Mouse (Mus musculus) spleen, adult 2 months (tissue): Measurements from ENCODE around the gene Pirb. TPM values are rescaled to one million over a fixed set of nuclear protein-coding genes. Genes with fewer than 3 reads are reported as not detected.
"Not testable (repeated sequence)": the region's sequence is repeated elsewhere in the genome, so short reads cannot be mapped to it uniquely, and the experiment has no call there.

ENCODE experiments used
- DNase-seq, 2 experiments: peaks; one replicate each; pipeline versions ENCODE4 v3.0.0 to v3.0.0-alpha.2; 2012 to 2021; ENCODE audit warnings: low spot score in 2 of 2, low read depth in 1 of 2
- H3K27ac ChIP-seq: fragments of 200-500 bp; 2 replicates; pipeline ENCODE4 v1.5.1; 2012; ENCODE audit warnings: low read length, inconsistent platforms; ENCODE audit not compliant: insufficient read depth
- H3K27me3 ChIP-seq: fragments of 200-500 bp; 2 replicates; pipeline ENCODE4 v1.6.1; 2012; ENCODE audit warnings: mild to moderate bottlenecking, moderate library complexity, low read length, inconsistent platforms; ENCODE audit not compliant: control insufficient read depth, insufficient read depth
- H3K36me3 ChIP-seq: fragments of 200-500 bp; 2 replicates; pipeline ENCODE4 v1.6.1; 2012; ENCODE audit warnings: mild to moderate bottlenecking, low read length, inconsistent platforms; ENCODE audit not compliant: control insufficient read depth, insufficient read depth
- H3K4me1 ChIP-seq: fragments of 200-500 bp; 2 replicates; pipeline ENCODE4 v1.6.1; 2011; ENCODE audit warnings: inconsistent platforms; ENCODE audit not compliant: control insufficient read depth, insufficient read depth, insufficient read length
- H3K4me3 ChIP-seq: fragments of 200-500 bp; 2 replicates; pipeline ENCODE4 v1.5.1; 2011; ENCODE audit warnings: mild to moderate bottlenecking, inconsistent platforms; ENCODE audit not compliant: insufficient read depth, insufficient read length; ENCODE audit errors: extremely low read depth
- CTCF ChIP-seq: fragments of 200-500 bp; IDR thresholded peaks from 2 replicates; pipeline ENCODE4 v1.5.1; 2011; ENCODE audit warnings: mild to moderate bottlenecking, inconsistent platforms; ENCODE audit not compliant: insufficient read depth, insufficient read length, insufficient replicate concordance; ENCODE audit errors: extremely low read depth
- POLR2A ChIP-seq: fragments of 200-500 bp; IDR thresholded peaks from 2 replicates; pipeline ENCODE4 v1.6.1; 2011; ENCODE audit warnings: low read depth, low read length, inconsistent platforms
- WGBS: fragments of 180-500 bp; shearing (Covaris S2); methylation state at CpG from one replicate; pipeline ENCODE4 v1.1.7; 2018; 5-methylcytosine and 5-hydroxymethylcytosine counted together
- polyA plus RNA-seq: library from polyadenylated mRNA; depleted of rRNA; stranded (reverse); fragments of >200 nt; gene quantifications from 2 replicates; pipeline ENCODE4 v1.2.3, GENCODE M21; 2012

Pirb gene
- polyA plus RNA-seq, 1 experiment, result 51.9 TPM

- Histone ChIP-seq H3K4me3 (no peak overlapping the region), H3K27me3 (no peaks in the 10 kb centered on the region), H3K36me3 (peaks cover 18% of the 10 kb centered on the region), H3K4me1 (peaks cover 7% of the 10 kb centered on the region; the same call in 1 of the 2 replicates), H3K27ac (no peak overlapping the region)
- 74% methylated on average over 7 of the region's 7 CpGs for WGBS
- no peak for DNase-seq
- TF ChIP-seq CTCF (no peak), POLR2A (no peak)
Measured at GRCm38 (mm10) chr7:3707568-3708413, 12.4 kb downstream of the Pirb start.

DNA sequence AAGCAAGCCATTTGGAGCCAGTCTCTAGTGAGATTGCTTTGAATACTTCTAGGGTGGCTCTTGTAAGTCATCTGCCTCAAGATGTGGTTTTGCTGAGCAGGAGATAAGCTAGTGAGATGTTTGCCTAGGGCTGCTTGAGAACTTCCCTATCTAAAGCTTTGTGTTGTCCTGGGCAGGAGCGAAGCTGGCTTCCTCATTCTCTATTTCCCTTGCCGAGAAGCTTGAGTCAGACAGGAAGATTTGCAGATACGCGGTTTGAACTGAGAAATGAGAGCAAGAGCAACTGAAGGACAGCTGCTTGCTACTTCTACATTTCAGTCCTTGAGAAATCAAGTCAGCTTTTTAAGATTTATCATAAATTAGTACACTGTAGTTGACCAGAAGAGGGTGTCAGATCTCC is 13.2 kb downstream of the Pirb start:
- H3K4me3 ChIP-seq, result no peak overlapping the region
- peaks cover 7% of the 10 kb centered on the region; the same call in 1 of the 2 replicates for H3K4me1 ChIP-seq
- peak in 1 of 2 experiments; percentile 63 for DNase-seq
- TF ChIP-seq POLR2A, result no peak
- H3K27me3 ChIP-seq, result no peaks in the 10 kb centered on the region
- peaks cover 18% of the 10 kb centered on the region for H3K36me3 ChIP-seq
- WGBS, result 9% methylated on average over 4 of the region's 4 CpGs
- H3K27ac ChIP-seq, result peak overlapping the region; percentile 63; the same call in 1 of the 2 replicates

- Histone ChIP-seq H3K4me3 (no peak overlapping the region), H3K27me3 (no peaks in the 10 kb centered on the region), H3K27ac (peak overlapping the region; percentile 63), H3K4me1 (peaks cover 7% of the 10 kb centered on the region; the same call in 1 of the 2 replicates), H3K36me3 (peaks cover 18% of the 10 kb centered on the region)
- no peak for DNase-seq
- 52% methylated on average over 11 of the region's 11 CpGs for WGBS
- no peak for TF ChIP-seq POLR2A
- no peak for TF ChIP-seq CTCF
Measured at GRCm38 (mm10) chr7:3706343-3706934, 13.8 kb downstream of the Pirb start.

GRCm38 (mm10) chr7:3705911-3706310 is 14.3 kb downstream of the Pirb start:
- Histone ChIP-seq H3K27me3 (no peaks in the 10 kb centered on the region), H3K27ac (peak overlapping the region; percentile 63), H3K36me3 (peaks cover 18% of the 10 kb centered on the region), H3K4me1 (peaks cover 7% of the 10 kb centered on the region; the same call in 1 of the 2 replicates), H3K4me3 (0 out of 2 replicates have a peak overlapping the region, but pooled peaks have one; percentile 9)
- no peak for DNase-seq
- WGBS, result 29% methylated on average over 6 of the region's 6 CpGs
- TF ChIP-seq CTCF (no peak), POLR2A (no peak)

DNA sequence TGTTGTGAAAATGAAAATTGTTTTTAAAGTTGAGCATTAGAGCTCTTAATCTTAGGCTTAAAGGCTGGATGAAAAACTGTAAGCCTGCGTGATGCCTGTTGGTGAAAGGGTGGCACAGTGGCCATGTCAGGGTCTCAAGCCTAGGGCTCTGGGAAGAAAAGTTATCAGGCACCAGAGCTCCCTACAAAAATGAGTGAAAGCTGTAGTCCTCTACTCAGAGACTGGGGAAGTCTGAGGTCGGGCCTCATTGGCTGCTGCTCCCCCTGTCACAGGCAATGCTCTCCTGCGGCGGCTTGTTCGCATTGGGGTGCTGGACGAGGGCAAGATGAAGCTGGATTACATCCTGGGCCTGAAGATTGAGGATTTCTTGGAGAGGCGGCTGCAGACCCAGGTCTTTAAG is 14.7 kb downstream of the Pirb start:
- not testable (repeated sequence) for H3K27me3 ChIP-seq, H3K27ac ChIP-seq, DNase-seq, H3K4me1 ChIP-seq
- 13% methylated on average over 7 of the region's 7 CpGs for WGBS
- H3K4me3 ChIP-seq, result peak overlapping the region; percentile 41; the same call in 1 of the 2 replicates
- peaks cover 18% of the 10 kb centered on the region for H3K36me3 ChIP-seq

DNA sequence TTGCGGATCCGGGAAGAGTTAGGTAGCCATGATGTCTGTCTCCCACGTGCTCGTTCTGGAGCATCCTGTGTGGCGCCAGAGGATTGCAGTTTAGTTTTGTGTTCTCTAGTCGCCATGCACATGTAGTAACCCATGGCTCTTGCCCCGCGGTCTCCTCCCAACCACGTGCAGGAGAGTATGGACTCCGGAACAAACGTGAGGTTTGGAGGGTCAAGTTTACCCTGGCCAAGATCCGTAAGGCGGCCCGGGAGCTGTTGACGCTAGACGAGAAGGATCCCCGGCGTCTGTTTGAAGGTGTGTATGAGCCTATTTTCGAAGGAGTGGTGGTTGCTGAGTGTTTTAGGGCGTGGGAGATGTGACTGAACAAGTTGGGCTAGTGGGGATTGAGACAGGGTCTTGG is 15.7 kb downstream of the Pirb start:
- peak overlapping the region; percentile 91 for H3K27ac ChIP-seq
- peaks cover 19% of the 10 kb centered on the region for H3K36me3 ChIP-seq
- WGBS, result under 1% methylated on average over 20 of the region's 20 CpGs
- peaks cover 6% of the 10 kb centered on the region; the same call in 1 of the 2 replicates for H3K4me1 ChIP-seq
- TF ChIP-seq POLR2A, result no peak
- no peak for TF ChIP-seq CTCF
- no peak for DNase-seq
- peak overlapping the region; percentile 78 for H3K4me3 ChIP-seq
- no peaks in the 10 kb centered on the region for H3K27me3 ChIP-seq
